Mouse (Mus musculus) limb, embryonic 14.5 days (tissue): ENCODE results near the gene Fbxl8. TPM values are rescaled to one million over a fixed set of nuclear protein-coding genes. Genes with fewer than 3 reads are reported as not detected.
A peak's percentile ranks its signal among the peaks of the same experiment; 100 is the strongest.

Source experiments
- ATAC-seq: fragments of 200-750 bp; cut with Nextera tagmentation; 2 replicates; pipeline ENCODE4 v1.8.0; 2017; ENCODE audit warnings: low read depth, moderate number of reproducible peaks, moderate TSS enrichment; ENCODE audit not compliant: low FRiP score
- DNase-seq: peaks from one replicate; pipeline ENCODE4 v3.0.0-alpha.2; 2015; ENCODE audit warnings: low spot score
- H3K27ac ChIP-seq: fragments of 300-500 bp; sonication (generic); replicated peaks from 2 replicates; pipeline ENCODE4 v1.5.1; 2014; ENCODE audit warnings: low read depth, mild to moderate bottlenecking, low read length, moderate library complexity, mixed read lengths
- H3K27me3 ChIP-seq: fragments of 300-500 bp; sonication (generic); 2 replicates; pipeline ENCODE4 v1.6.1; 2014; ENCODE audit warnings: low read length, mixed read lengths; ENCODE audit not compliant: control insufficient read depth, insufficient read depth
- H3K36me3 ChIP-seq: fragments of 300-500 bp; sonication (generic); 2 replicates; pipeline ENCODE4 v1.6.1; 2014; ENCODE audit warnings: mild to moderate bottlenecking, low read length, moderate library complexity, mixed read lengths; ENCODE audit not compliant: control insufficient read depth, insufficient read depth
- H3K4me1 ChIP-seq: fragments of 300-500 bp; sonication (generic); 2 replicates; pipeline ENCODE4 v1.6.1; 2014; ENCODE audit warnings: antibody characterized with exemption, low read length, mixed read lengths; ENCODE audit not compliant: control insufficient read depth, insufficient read depth
- H3K4me2 ChIP-seq: fragments of 300-500 bp; sonication (generic); replicated peaks from 2 replicates; pipeline ENCODE4 v1.6.1; 2014; ENCODE audit warnings: low read depth, mild to moderate bottlenecking, low read length, moderate library complexity; ENCODE audit not compliant: severe bottlenecking
- H3K4me3 ChIP-seq: fragments of 300-500 bp; sonication (generic); replicated peaks from 2 replicates; pipeline ENCODE4 v1.5.1; 2014; ENCODE audit warnings: low read length
- H3K9ac ChIP-seq: fragments of 300-500 bp; sonication (generic); 2 replicates; pipeline ENCODE4 v1.6.1; 2014; ENCODE audit warnings: mild to moderate bottlenecking, low read depth, low read length, moderate library complexity; ENCODE audit not compliant: severe bottlenecking
- H3K9me3 ChIP-seq: fragments of 300-500 bp; sonication (generic); 2 replicates; pipeline ENCODE4 v1.6.1; 2016; ENCODE audit warnings: low read length; ENCODE audit not compliant: control insufficient read depth
- POLR2A ChIP-seq: fragments of 200-500 bp; IDR thresholded peaks from 2 replicates; pipeline ENCODE4 v1.8.0; 2012; ENCODE audit warnings: inconsistent platforms, mild to moderate bottlenecking, moderate library complexity, borderline replicate concordance; ENCODE audit not compliant: insufficient read depth, insufficient read length; ENCODE audit errors: extremely low read depth
- WGBS: fragments of 180-500 bp; shearing (Covaris S2); extraction: QIAGEN DNeasy Blood & Tissue Kit; methylation state at CpG from one replicate; pipeline ENCODE4 v1.1.7; 2014; 5-methylcytosine and 5-hydroxymethylcytosine counted together
- polyA plus RNA-seq, 2 experiments: library from polyadenylated mRNA; depleted of rRNA in 1 of 2; stranded (reverse) in 1 of 2; unstranded in 1 of 2; fragments of >200 nt; fragmentation: Nextera tagmentation in 1 of 2; extraction: Ambion mirVana in 1 of 2; gene quantifications; 2 replicates each; pipeline versions ENCODE4 v1.2.1 to v1.2.3; 2012 to 2014

Fbxl8 gene
- polyA plus RNA-seq (2012; rRNA removed) (4.0 and 5.6 TPM in 2 replicates), polyA plus RNA-seq (2014; fragmentation: Nextera tagmentation; extraction: Ambion mirVana) (2.9 and 3.7 TPM in 2 replicates)

DNA sequence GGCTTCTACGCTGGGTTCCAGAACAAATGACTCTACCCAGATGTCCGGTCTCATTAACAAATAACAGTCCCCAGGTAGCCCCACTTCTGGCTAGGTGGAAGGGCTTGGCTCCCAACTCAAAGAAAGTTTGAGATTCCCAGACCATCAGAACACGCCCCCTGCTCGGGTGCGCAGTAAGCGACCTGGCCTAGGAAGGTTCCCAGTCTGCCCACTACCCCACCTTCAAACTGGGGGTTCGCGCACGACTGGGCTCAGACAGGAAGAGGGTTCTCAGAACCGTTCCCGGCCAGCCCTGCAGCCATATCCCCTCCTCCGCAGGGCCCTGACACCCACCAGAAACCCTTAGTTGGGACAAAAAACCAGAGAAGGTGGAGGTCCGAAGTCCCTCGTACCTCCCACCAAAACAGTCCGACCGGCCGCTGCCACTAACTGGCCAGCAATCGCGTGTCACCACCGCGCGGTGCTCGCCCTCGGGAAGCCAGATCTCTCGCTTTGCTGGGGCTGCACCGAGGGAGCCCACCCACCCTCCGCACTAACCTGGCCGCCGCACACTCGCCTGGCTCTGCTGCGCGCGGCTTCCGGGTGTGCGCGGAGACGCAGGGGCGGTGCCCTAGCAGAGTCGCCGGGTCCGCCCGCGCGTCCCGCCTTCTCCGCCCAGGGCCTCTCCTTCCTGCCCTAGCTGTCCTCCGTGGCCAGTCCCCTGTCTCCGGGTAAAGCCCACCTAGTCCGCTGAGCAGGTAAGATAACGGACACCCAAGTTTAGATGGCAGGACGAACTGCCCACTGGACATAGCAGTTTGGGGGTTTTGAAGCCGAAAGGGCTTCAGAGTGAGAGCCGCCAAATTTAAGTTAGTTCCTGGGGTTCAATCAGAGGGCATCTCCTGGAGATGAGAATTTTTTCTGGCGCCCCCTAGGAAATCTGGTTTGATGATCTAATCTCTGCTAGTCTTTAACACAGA lies at the start of gene Fbxl8, which contains the start of gene Tradd:
Gene Fbxl8, plus strand, starts transcription at position 625 of the 959 bp plus-strand sequence.
Gene Tradd, minus strand, starts transcription at position 586 of the 959 bp plus-strand sequence.
- ATAC-seq: peak; percentile 48
- Histone ChIP-seq H3K4me1 (peaks cover 24% of the 10 kb centered on the region), H3K4me3 (peak within 1 kb of the TSS; percentile 66), H3K27me3 (peaks cover 68% of the 10 kb centered on the region), H3K9me3 (no peaks in the 10 kb centered on the region; the same call in 1 of the 2 replicates), H3K4me2 (peak within 1 kb of the TSS; percentile 74), H3K9ac (peak within 1 kb of the TSS; percentile 59), H3K36me3 (no peaks in the 10 kb centered on the region), H3K27ac (no peak within 1 kb of the TSS)
- WGBS: 3% methylated on average over 53 of the region's 54 CpGs
- TF ChIP-seq POLR2A: no peak
- peak; percentile 65 for DNase-seq

- DNase-seq (peak; percentile 92), ATAC-seq (no peak)
- Histone ChIP-seq H3K27ac (no peak overlapping the region), H3K27me3 (no peaks in the 10 kb centered on the region), H3K36me3 (0 out of 2 replicates have a peak, but pooled peaks cover 13% of the 10 kb centered on the region), H3K9me3 (no peaks in the 10 kb centered on the region), H3K9ac (no peak overlapping the region), H3K4me2 (no peak overlapping the region), H3K4me3 (no peak overlapping the region), H3K4me1 (no peaks in the 10 kb centered on the region)
- WGBS: 81% methylated on average over 5 of the region's 5 CpGs
- no peak for TF ChIP-seq POLR2A
These were observed 46.4 kb upstream of the Fbxl8 start for GRCm38 (mm10) chr8:105217926-105218522.

DNA sequence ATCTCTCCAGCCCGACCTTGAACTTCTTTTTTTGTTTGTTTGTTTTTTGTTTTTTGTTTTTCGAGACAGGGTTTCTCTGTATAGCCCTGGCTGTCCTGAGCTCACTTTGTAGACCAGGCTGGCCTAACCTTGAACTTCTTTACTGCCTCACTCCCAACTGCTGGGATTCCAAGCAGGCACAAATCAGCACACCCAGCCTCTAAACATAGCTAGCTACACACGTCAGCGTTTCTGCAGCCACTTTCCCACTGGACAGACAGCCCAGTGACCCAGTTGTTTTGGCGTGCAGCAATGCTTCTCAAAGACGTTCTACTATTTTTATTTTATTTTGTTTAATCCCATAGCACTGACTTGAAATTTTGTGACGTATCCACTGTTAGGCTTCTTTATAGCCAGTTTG lies 40.6 kb upstream of the Fbxl8 start:
- Histone ChIP-seq H3K36me3 (no peaks in the 10 kb centered on the region), H3K4me3 (no peak overlapping the region; the same call in 1 of the 2 replicates), H3K27me3 (no peaks in the 10 kb centered on the region), H3K9ac (0 out of 2 replicates have a peak overlapping the region, but pooled peaks have one; percentile 66), H3K4me1 (peaks cover 9% of the 10 kb centered on the region), H3K9me3 (no peaks in the 10 kb centered on the region), H3K27ac (peak overlapping the region; percentile 90; the same call in 1 of the 2 replicates), H3K4me2 (peak overlapping the region; percentile 85; the same call in 1 of the 2 replicates)
- DNase-seq (no peak), ATAC-seq (no peak)
- no peak for TF ChIP-seq POLR2A
- 59% methylated on average over 7 of the region's 7 CpGs for WGBS

DNA sequence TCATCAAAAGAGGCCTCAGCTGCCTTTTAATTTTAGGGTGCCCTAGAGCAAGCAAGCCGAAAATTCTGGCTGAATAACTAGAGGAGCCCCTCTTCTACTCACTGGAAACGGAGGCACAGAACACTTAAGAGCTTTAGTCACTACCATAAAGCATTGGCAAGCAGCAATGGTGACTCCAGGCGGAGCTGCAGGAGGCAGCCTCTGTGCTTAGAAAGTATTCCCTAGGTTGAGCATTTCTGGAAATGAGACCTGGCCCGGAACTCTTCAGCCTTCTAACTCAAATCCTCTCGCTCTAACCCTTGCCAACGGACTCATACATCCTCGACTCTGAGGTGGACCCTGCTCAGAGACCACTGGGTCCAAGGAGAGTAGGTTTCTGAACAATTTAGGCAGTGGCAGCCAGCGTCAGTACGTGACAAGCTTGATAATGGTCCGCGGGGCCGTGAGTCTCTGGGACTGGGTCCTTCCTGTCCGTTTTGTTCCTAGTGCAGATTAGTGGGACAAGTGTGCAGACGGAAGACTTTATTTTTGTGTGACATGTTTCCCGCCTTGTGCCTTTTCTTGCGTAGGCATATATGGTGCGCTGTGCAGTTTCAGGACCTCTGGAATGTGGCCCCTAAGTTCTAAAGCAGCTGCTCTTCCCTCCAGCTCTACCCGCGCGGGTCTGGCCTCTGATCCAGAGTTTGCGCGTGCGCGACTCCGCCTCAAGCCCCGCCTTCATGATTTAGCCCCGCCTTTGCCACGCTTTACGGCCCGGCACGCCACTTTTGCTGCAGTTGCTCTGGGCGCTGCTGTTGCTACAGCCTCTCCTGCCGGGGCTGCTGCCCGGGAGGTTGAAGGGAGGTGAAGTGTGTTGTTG lies 39.8 kb upstream of the Fbxl8 start, which contains the start of gene D230025D16Rik:
Gene D230025D16Rik, plus strand, starts transcription at position 733 of the 859 bp plus-strand sequence.
- H3K9ac ChIP-seq: peak within 1 kb of the TSS; percentile 85
- TF ChIP-seq POLR2A: peak; percentile 93; the same call in 1 of the 2 replicates
- peaks cover 9% of the 10 kb centered on the region for H3K4me1 ChIP-seq
- H3K4me3 ChIP-seq: peak within 1 kb of the TSS; percentile 99
- peak; percentile 94 for ATAC-seq
- H3K27me3 ChIP-seq: no peaks in the 10 kb centered on the region
- H3K36me3 ChIP-seq: no peaks in the 10 kb centered on the region
- DNase-seq: peak; percentile 94
- WGBS: under 1% methylated on average over 34 of the region's 34 CpGs
- peak within 1 kb of the TSS; percentile 90 for H3K27ac ChIP-seq
- no peaks in the 10 kb centered on the region for H3K9me3 ChIP-seq
- peak within 1 kb of the TSS; percentile 85 for H3K4me2 ChIP-seq
